Mouse (Mus musculus) ES-E14 (cell line): ENCODE results near the gene Parm1. TPM values are rescaled to one million over a fixed set of nuclear protein-coding genes. Genes with fewer than 3 reads are reported as not detected.

Source experiments
- DNase-seq: peaks from one replicate; pipeline ENCODE4 v3.0.0-alpha.2; 2013; ENCODE audit warnings: low read depth, low spot score
- H3K27ac ChIP-seq: 2 replicates; pipeline ENCODE4 v1.5.1; 2012; ENCODE audit warnings: low read depth, mild to moderate bottlenecking, low read length, moderate library complexity, mixed read lengths; ENCODE audit not compliant: poor library complexity, insufficient read depth, severe bottlenecking
- H3K36me3 ChIP-seq: 2 replicates; pipeline ENCODE4 v1.6.1; 2012; ENCODE audit warnings: mild to moderate bottlenecking, low read length, moderate library complexity, mixed read lengths; ENCODE audit not compliant: control insufficient read depth, poor library complexity, insufficient read depth, severe bottlenecking
- H3K4me1 ChIP-seq, 2 experiments: fragments of 150-350 bp in 1 of 2; sonication (generic) in 1 of 2; 2 replicates each; pipeline ENCODE4 v1.6.1; 2012; ENCODE audit warnings: low read length in 2 of 2, mild to moderate bottlenecking in 1 of 2, mixed read lengths in 1 of 2; ENCODE audit not compliant: control insufficient read depth in 2 of 2, insufficient read depth in 2 of 2, poor library complexity in 1 of 2
- H3K4me3 ChIP-seq, 2 experiments: fragments of 150-350 bp in 1 of 2; sonication (generic) in 1 of 2; 2 replicates each; pipeline ENCODE4 v1.5.1; 2012; ENCODE audit warnings: low read length in 2 of 2, low read depth in 1 of 2, mild to moderate bottlenecking in 1 of 2, mixed read lengths in 1 of 2; ENCODE audit not compliant: insufficient read depth in 1 of 2, poor library complexity in 1 of 2, severe bottlenecking in 1 of 2
- H3K9ac ChIP-seq: 2 replicates; pipeline ENCODE4 v1.6.1; 2012; ENCODE audit warnings: low read depth, mild to moderate bottlenecking, low read length, mixed read lengths; ENCODE audit not compliant: poor library complexity, insufficient read depth, severe bottlenecking
- H3K9me3 ChIP-seq: fragments of 150-350 bp; sonication (generic); 2 replicates; pipeline ENCODE4 v1.6.1; 2012; ENCODE audit warnings: low read depth, mild to moderate bottlenecking, low read length; ENCODE audit not compliant: control insufficient read depth, insufficient read depth
- CHD2 ChIP-seq: IDR thresholded peaks from 2 replicates; pipeline ENCODE4 v1.6.1; 2014; ENCODE audit warnings: mild to moderate bottlenecking, low read depth, low read length, inconsistent platforms
- HCFC1 ChIP-seq: IDR thresholded peaks from 2 replicates; pipeline ENCODE4 v1.6.1; 2012; ENCODE audit warnings: low read length, inconsistent platforms, borderline replicate concordance; ENCODE audit not compliant: insufficient read depth
- MAFK ChIP-seq: IDR thresholded peaks from 2 replicates; pipeline ENCODE4 v1.6.1; 2014; ENCODE audit warnings: mild to moderate bottlenecking, low read depth, low read length, inconsistent platforms; ENCODE audit not compliant: insufficient read depth
- ZC3H11A ChIP-seq: IDR thresholded peaks from 2 replicates; pipeline ENCODE4 v1.6.1; 2012; ENCODE audit warnings: low read depth, mild to moderate bottlenecking, inconsistent platforms, low read length, borderline replicate concordance
- ZNF384 ChIP-seq: IDR thresholded peaks from 2 replicates; pipeline ENCODE4 v1.6.1; 2012; ENCODE audit warnings: low read depth, low read length, inconsistent platforms
- in situ Hi-C, 2 experiments: fragments of 600-800 bp; cut with MboI; formaldehyde crosslinking; loops; one replicate each; pipeline ENCODE4 v1.15.1; 2025; ENCODE audit warnings: low sequenced_read_pairs in 2 of 2, inconsistent platforms in 1 of 2; ENCODE audit not compliant: unreplicated experiment in 2 of 2
- total RNA-seq: library from RNA; depleted of rRNA; stranded (reverse); fragments of 300-350 nt; gene quantifications from 2 replicates; pipeline ENCODE4 v1.2.3, GENCODE M21; 2012

Parm1 gene
- total RNA-seq, 1 experiment: 7.3 TPM

- in situ Hi-C loops: no loop called here
- Histone ChIP-seq H3K27ac (no peak overlapping the region), H3K9ac (no peak overlapping the region), H3K4me1 (no peaks in the 10 kb centered on the region), H3K9me3 (no peaks in the 10 kb centered on the region), H3K36me3 (no peaks in the 10 kb centered on the region), H3K4me3 (no peak overlapping the region)
- no peak for TF ChIP-seq MAFK
- TF ChIP-seq HCFC1: no peak
- TF ChIP-seq CHD2: no peak
- TF ChIP-seq ZNF384: no peak
- TF ChIP-seq ZC3H11A: no peak
- DNase-seq: no peak
Measured at GRCm38 (mm10) chr5:91618661-91619173, 101.3 kb downstream of the Parm1 start.

GRCm38 (mm10) chr5:91621197-91621596 is 103.8 kb downstream of the Parm1 start:
- H3K36me3 ChIP-seq: no peaks in the 10 kb centered on the region
- H3K4me1 ChIP-seq: no peaks in the 10 kb centered on the region
- H3K9me3 ChIP-seq: no peaks in the 10 kb centered on the region
- TF ChIP-seq HCFC1 (no peak), ZNF384 (no peak), MAFK (no peak), CHD2 (no peak), ZC3H11A (no peak)
- H3K9ac ChIP-seq: no peak overlapping the region
- in situ Hi-C loops: no loop called here
- no peak for DNase-seq
- H3K4me3 ChIP-seq: no peak overlapping the region
- no peak overlapping the region for H3K27ac ChIP-seq

DNA sequence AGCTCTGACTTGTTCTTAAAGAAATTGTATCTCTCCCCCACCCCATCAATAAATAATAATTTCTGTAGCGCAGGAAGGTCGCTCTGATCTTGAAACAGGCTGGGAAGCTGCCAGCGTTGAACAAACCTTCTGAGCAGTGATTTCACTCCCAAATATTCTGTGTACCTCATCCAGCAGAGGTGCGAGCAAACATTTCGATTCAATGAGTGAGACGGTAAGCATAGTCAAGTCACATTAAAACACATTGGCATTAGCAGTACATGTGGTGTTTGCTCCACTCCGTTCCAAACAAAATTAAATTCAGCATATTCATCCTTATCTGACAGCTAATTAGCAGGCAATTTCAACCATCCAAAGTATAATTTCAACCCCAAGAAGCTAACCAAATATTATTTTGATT is 109.4 kb downstream of the Parm1 start:
- H3K9me3 ChIP-seq: no peaks in the 10 kb centered on the region
- no peak for TF ChIP-seq CHD2
- TF ChIP-seq ZC3H11A: no peak
- no peak for TF ChIP-seq ZNF384
- TF ChIP-seq HCFC1: no peak
- TF ChIP-seq MAFK: no peak
- no peak overlapping the region for H3K4me3 ChIP-seq
- in situ Hi-C loops: no loop called here
- H3K9ac ChIP-seq: no peak overlapping the region
- H3K27ac ChIP-seq: no peak overlapping the region
- H3K36me3 ChIP-seq: no peaks in the 10 kb centered on the region
- H3K4me1 ChIP-seq: no peaks in the 10 kb centered on the region
- no peak for DNase-seq

- no peak overlapping the region for H3K9ac ChIP-seq
- no peaks in the 10 kb centered on the region for H3K4me1 ChIP-seq
- no peak for TF ChIP-seq HCFC1
- TF ChIP-seq MAFK: no peak
- no peak for TF ChIP-seq ZC3H11A
- no peak for TF ChIP-seq ZNF384
- TF ChIP-seq CHD2: no peak
- H3K36me3 ChIP-seq: no peaks in the 10 kb centered on the region
- in situ Hi-C loops: no loop called here
- no peak overlapping the region for H3K4me3 ChIP-seq
- no peak for DNase-seq
- no peak overlapping the region for H3K27ac ChIP-seq
- H3K9me3 ChIP-seq: no peaks in the 10 kb centered on the region
Measured at GRCm38 (mm10) chr5:91629472-91629871, 112.1 kb downstream of the Parm1 start.

GRCm38 (mm10) chr5:91651330-91651729 is 133.9 kb downstream of the Parm1 start:
- no peak for TF ChIP-seq MAFK
- TF ChIP-seq HCFC1: no peak
- TF ChIP-seq ZC3H11A: no peak
- TF ChIP-seq CHD2: no peak
- no peak for TF ChIP-seq ZNF384
- in situ Hi-C loops: no loop called here
- no peak overlapping the region for H3K4me3 ChIP-seq

More at GRCm38 (mm10) chr5:91651330-91651729, 133.9 kb downstream of the Parm1 start:
- Histone ChIP-seq H3K27ac (no peak overlapping the region), H3K36me3 (no peaks in the 10 kb centered on the region), H3K4me1 (no peaks in the 10 kb centered on the region), H3K9me3 (no peaks in the 10 kb centered on the region), H3K9ac (no peak overlapping the region)
- no peak for DNase-seq
